Mouse (Mus musculus) stomach, embryonic 14.5 days (tissue): ENCODE results near the gene Rad51b. TPM values are rescaled to one million over a fixed set of nuclear protein-coding genes. Genes with fewer than 3 reads are reported as not detected.

Experiments used
- ATAC-seq: fragments of 200-750 bp; cut with Nextera tagmentation; 2 replicates; pipeline ENCODE4 v1.8.0; 2017; ENCODE audit warnings: low read depth, moderate TSS enrichment; ENCODE audit not compliant: insufficient number of reproducible peaks, insufficient read depth, low FRiP score
- H3K27ac ChIP-seq: fragments of 300-500 bp; sonication (generic); 2 replicates; pipeline ENCODE4 v1.5.1; 2014; ENCODE audit warnings: mild to moderate bottlenecking, low read length, moderate library complexity, mixed read lengths
- H3K27me3 ChIP-seq: fragments of 300-500 bp; sonication (generic); 2 replicates; pipeline ENCODE4 v1.6.1; 2014; ENCODE audit warnings: low read length, control low read depth, mixed read lengths; ENCODE audit not compliant: control insufficient read depth, insufficient read depth
- H3K36me3 ChIP-seq: fragments of 300-500 bp; sonication (generic); 2 replicates; pipeline ENCODE4 v1.6.1; 2014; ENCODE audit warnings: mild to moderate bottlenecking, control low read depth, low read length, moderate library complexity, mixed read lengths; ENCODE audit not compliant: control insufficient read depth, insufficient read depth
- H3K4me1 ChIP-seq: fragments of 300-500 bp; sonication (generic); 2 replicates; pipeline ENCODE4 v1.6.1; 2014; ENCODE audit warnings: low read length, control low read depth, mixed read lengths; ENCODE audit not compliant: control insufficient read depth, insufficient read depth
- H3K4me2 ChIP-seq: fragments of 300-500 bp; sonication (generic); replicated peaks from 2 replicates; pipeline ENCODE4 v1.6.1; 2014; ENCODE audit warnings: low read depth, low read length, control low read depth
- H3K4me3 ChIP-seq: fragments of 300-500 bp; sonication (generic); 2 replicates; pipeline ENCODE4 v1.5.1; 2014; ENCODE audit warnings: low read depth, low read length, control low read depth
- H3K9ac ChIP-seq: fragments of 300-500 bp; sonication (generic); replicated peaks from 2 replicates; pipeline ENCODE4 v1.6.1; 2014; ENCODE audit warnings: low read depth, mild to moderate bottlenecking, control low read depth, low read length, moderate library complexity, mixed read lengths
- H3K9me3 ChIP-seq: fragments of 300-500 bp; sonication (generic); 2 replicates; pipeline ENCODE4 v1.6.1; 2016; ENCODE audit warnings: low read depth, low read length, control low read depth; ENCODE audit not compliant: control insufficient read depth
- WGBS: fragments of 180-500 bp; shearing (Covaris S2); extraction: QIAGEN DNeasy Blood & Tissue Kit; methylation state at CpG from one replicate; pipeline ENCODE4 v1.1.7; 2014; 5-methylcytosine and 5-hydroxymethylcytosine counted together
- polyA plus RNA-seq: library from polyadenylated mRNA; unstranded; fragments of >200 nt; fragmentation: Nextera tagmentation; extraction: Ambion mirVana; gene quantifications from 2 replicates; pipeline ENCODE4 v1.2.1, GENCODE M21; 2014

The Rad51b gene
- polyA plus RNA-seq, 1 experiment from 2014 or later: 8.4 TPM

DNA sequence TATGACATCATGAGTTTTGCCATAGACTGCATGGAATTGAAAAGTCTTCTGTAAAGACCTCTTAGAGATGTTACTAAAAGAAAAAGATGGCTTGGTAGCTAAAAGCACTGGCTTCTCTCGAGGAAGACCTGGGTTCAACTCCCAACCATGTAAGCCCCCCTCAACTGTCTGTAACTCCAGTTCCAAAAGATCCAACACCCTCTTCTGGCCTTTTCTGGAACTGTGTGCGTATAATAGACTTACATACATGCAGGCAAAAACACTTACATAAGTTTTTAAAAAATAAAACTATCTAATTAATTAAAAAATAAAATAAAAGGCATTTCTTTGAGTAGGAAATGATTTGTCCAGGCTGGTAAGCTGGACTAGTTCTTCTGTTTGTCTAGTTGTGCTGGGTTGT is 387.3 kb downstream of the Rad51b start:
- Histone ChIP-seq H3K4me3 (no peak overlapping the region), H3K36me3 (no peaks in the 10 kb centered on the region), H3K4me2 (no peak overlapping the region), H3K27me3 (no peaks in the 10 kb centered on the region), H3K9me3 (no peaks in the 10 kb centered on the region), H3K27ac (peak overlapping the region; percentile 52), H3K4me1 (peaks cover 41% of the 10 kb centered on the region), H3K9ac (no peak overlapping the region)
- WGBS: 85% methylated on average over 2 of the region's 2 CpGs
- no peak for ATAC-seq

GRCm38 (mm10) chr12:79686594-79687325 is 389.7 kb downstream of the Rad51b start:
- Histone ChIP-seq H3K9me3 (no peaks in the 10 kb centered on the region), H3K4me3 (no peak overlapping the region), H3K4me2 (no peak overlapping the region), H3K36me3 (no peaks in the 10 kb centered on the region), H3K9ac (no peak overlapping the region), H3K4me1 (peaks cover 31% of the 10 kb centered on the region), H3K27me3 (no peaks in the 10 kb centered on the region), H3K27ac (peak overlapping the region; percentile 23; the same call in 1 of the 2 replicates)
- no peak for ATAC-seq
- 62% methylated on average over 9 of the region's 9 CpGs for WGBS

GRCm38 (mm10) chr12:79687683-79688386 is 390.8 kb downstream of the Rad51b start:
- H3K9ac ChIP-seq: no peak overlapping the region
- WGBS: 37% methylated on average over 7 of the region's 7 CpGs
- no peaks in the 10 kb centered on the region for H3K9me3 ChIP-seq
- H3K36me3 ChIP-seq: no peaks in the 10 kb centered on the region
- no peak overlapping the region for H3K4me2 ChIP-seq
- no peaks in the 10 kb centered on the region for H3K27me3 ChIP-seq
- peaks cover 34% of the 10 kb centered on the region for H3K4me1 ChIP-seq
- no peak overlapping the region for H3K27ac ChIP-seq
- no peak overlapping the region for H3K4me3 ChIP-seq
- no peak for ATAC-seq

- no peak for ATAC-seq
- 79% methylated on average over 8 of the region's 8 CpGs for WGBS
Measured at GRCm38 (mm10) chr12:79689299-79689698, 392.2 kb downstream of the Rad51b start.

DNA sequence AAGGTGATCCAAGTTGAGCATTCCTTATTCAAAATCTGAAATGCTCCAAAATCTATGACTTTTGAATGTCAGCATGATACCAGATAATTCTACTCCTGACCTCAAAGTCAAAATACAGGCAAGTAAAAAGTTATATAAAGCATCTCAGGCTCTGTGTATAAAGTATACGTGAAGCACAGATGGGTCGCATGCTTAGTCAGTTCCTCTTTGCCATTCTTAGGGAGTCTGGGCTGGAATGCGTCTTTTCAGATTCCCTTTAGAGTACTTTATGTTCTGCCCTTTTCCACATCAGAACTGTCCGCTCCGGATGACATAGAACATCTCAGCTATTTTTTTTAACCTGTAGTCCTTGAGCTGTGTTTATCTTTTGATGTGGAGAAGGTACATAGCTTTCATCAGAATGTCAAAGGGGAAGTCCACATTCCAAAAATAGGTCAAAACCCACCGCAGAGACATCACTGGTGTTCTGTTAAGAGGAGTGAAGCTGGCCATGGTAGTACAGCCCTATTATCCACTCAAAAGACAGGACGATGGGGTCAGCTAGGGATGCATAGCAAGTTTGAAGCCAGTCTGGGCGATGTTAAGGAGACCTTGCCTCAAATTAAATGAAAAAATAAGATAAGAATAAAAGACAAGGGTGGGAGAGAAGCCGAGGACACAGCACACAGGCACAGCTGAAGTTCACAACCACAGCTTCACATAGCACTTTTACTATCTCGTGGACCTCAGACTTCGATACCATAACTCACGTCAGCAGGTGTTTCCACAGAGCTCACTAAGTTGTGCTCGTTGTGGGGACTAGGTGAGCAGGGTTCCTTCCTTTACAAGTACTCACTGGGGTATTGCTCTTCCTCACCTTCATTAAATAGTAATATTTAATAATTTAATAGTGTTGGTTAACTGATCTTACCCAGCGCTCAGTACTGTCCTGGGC is 395.1 kb downstream of the Rad51b start:
- WGBS: 68% methylated on average over 14 of the region's 14 CpGs
- Histone ChIP-seq H3K4me1 (peaks cover 13% of the 10 kb centered on the region), H3K4me2 (no peak overlapping the region), H3K9ac (no peak overlapping the region), H3K27ac (no peak overlapping the region), H3K27me3 (no peaks in the 10 kb centered on the region), H3K4me3 (no peak overlapping the region), H3K9me3 (no peaks in the 10 kb centered on the region), H3K36me3 (no peaks in the 10 kb centered on the region)
- no peak for ATAC-seq

More at GRCm38 (mm10) chr12:79689299-79689698, 392.2 kb downstream of the Rad51b start:
- peaks cover 22% of the 10 kb centered on the region for H3K4me1 ChIP-seq
- no peak overlapping the region for H3K27ac ChIP-seq
- H3K9me3 ChIP-seq: no peaks in the 10 kb centered on the region
- H3K27me3 ChIP-seq: no peaks in the 10 kb centered on the region
- H3K4me2 ChIP-seq: no peak overlapping the region
- H3K9ac ChIP-seq: no peak overlapping the region
- no peak overlapping the region for H3K4me3 ChIP-seq
- no peaks in the 10 kb centered on the region for H3K36me3 ChIP-seq

DNA sequence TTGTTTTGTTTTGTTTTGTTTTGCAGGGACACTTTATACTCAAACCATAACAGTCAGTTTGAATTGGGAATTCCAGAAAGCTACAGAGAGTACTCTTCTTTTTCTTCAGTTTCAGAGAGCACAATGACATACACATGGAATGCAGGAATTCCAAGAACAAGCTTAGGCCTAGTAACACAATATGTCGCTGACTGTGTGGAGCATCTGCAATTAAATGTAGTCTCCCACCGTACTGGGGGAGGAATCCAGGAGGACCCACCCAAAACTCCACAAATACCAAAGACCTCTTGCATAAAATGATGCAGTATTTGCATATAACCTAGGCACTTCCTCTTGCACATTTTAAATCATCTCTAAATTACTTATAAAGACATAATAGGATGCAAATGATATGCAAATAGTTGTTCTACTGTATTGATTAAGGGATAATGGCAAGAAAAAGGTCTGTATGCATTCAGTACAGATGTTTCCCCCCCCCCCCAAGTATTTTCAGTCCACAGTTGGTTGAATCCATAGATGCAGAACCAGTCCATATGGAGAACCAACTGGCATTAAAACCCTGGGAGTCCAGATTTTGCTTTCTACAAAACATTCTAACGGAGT is 398.9 kb downstream of the Rad51b start:
- H3K9me3 ChIP-seq: no peaks in the 10 kb centered on the region
- 0 out of 2 replicates have a peak, but pooled peaks cover 4% of the 10 kb centered on the region for H3K4me1 ChIP-seq
- no peak overlapping the region for H3K4me3 ChIP-seq
- H3K27me3 ChIP-seq: no peaks in the 10 kb centered on the region
- 85% methylated on average over 3 of the region's 3 CpGs for WGBS
- H3K36me3 ChIP-seq: no peaks in the 10 kb centered on the region
- no peak overlapping the region for H3K4me2 ChIP-seq
- no peak overlapping the region for H3K9ac ChIP-seq
- no peak overlapping the region for H3K27ac ChIP-seq
- no peak for ATAC-seq

- no peaks in the 10 kb centered on the region for H3K27me3 ChIP-seq
- ATAC-seq: no peak
- H3K9me3 ChIP-seq: no peaks in the 10 kb centered on the region
- no peak overlapping the region for H3K9ac ChIP-seq
- no peak overlapping the region for H3K4me2 ChIP-seq
- no peak overlapping the region for H3K27ac ChIP-seq
- no peaks in the 10 kb centered on the region for H3K36me3 ChIP-seq
- WGBS: 51% methylated on average over 8 of the region's 8 CpGs
- H3K4me3 ChIP-seq: no peak overlapping the region
- peaks cover 31% of the 10 kb centered on the region for H3K4me1 ChIP-seq
Measured at GRCm38 (mm10) chr12:79703555-79703954, 406.5 kb downstream of the Rad51b start.
